Mouse (Mus musculus) stomach, embryonic 14.5 days (tissue): ENCODE results near the gene Hist1h2an. TPM values are rescaled to one million over a fixed set of nuclear protein-coding genes. Genes with fewer than 3 reads are reported as not detected.
"Not testable (repeated sequence)": the region's sequence is repeated elsewhere in the genome, so short reads cannot be mapped to it uniquely, and the experiment has no call there.

Experiments used
- ATAC-seq: fragments of 200-750 bp; cut with Nextera tagmentation; 2 replicates; pipeline ENCODE4 v1.8.0; 2017; ENCODE audit warnings: low read depth, moderate TSS enrichment; ENCODE audit not compliant: insufficient number of reproducible peaks, insufficient read depth, low FRiP score
- H3K27ac ChIP-seq: fragments of 300-500 bp; sonication (generic); 2 replicates; pipeline ENCODE4 v1.5.1; 2014; ENCODE audit warnings: mild to moderate bottlenecking, low read length, moderate library complexity, mixed read lengths
- H3K27me3 ChIP-seq: fragments of 300-500 bp; sonication (generic); 2 replicates; pipeline ENCODE4 v1.6.1; 2014; ENCODE audit warnings: low read length, control low read depth, mixed read lengths; ENCODE audit not compliant: control insufficient read depth, insufficient read depth
- H3K36me3 ChIP-seq: fragments of 300-500 bp; sonication (generic); 2 replicates; pipeline ENCODE4 v1.6.1; 2014; ENCODE audit warnings: mild to moderate bottlenecking, control low read depth, low read length, moderate library complexity, mixed read lengths; ENCODE audit not compliant: control insufficient read depth, insufficient read depth
- H3K4me1 ChIP-seq: fragments of 300-500 bp; sonication (generic); 2 replicates; pipeline ENCODE4 v1.6.1; 2014; ENCODE audit warnings: low read length, control low read depth, mixed read lengths; ENCODE audit not compliant: control insufficient read depth, insufficient read depth
- H3K4me2 ChIP-seq: fragments of 300-500 bp; sonication (generic); replicated peaks from 2 replicates; pipeline ENCODE4 v1.6.1; 2014; ENCODE audit warnings: low read depth, low read length, control low read depth
- H3K4me3 ChIP-seq: fragments of 300-500 bp; sonication (generic); 2 replicates; pipeline ENCODE4 v1.5.1; 2014; ENCODE audit warnings: low read depth, low read length, control low read depth
- H3K9ac ChIP-seq: fragments of 300-500 bp; sonication (generic); replicated peaks from 2 replicates; pipeline ENCODE4 v1.6.1; 2014; ENCODE audit warnings: low read depth, mild to moderate bottlenecking, control low read depth, low read length, moderate library complexity, mixed read lengths
- H3K9me3 ChIP-seq: fragments of 300-500 bp; sonication (generic); 2 replicates; pipeline ENCODE4 v1.6.1; 2016; ENCODE audit warnings: low read depth, low read length, control low read depth; ENCODE audit not compliant: control insufficient read depth
- WGBS: fragments of 180-500 bp; shearing (Covaris S2); extraction: QIAGEN DNeasy Blood & Tissue Kit; methylation state at CpG from one replicate; pipeline ENCODE4 v1.1.7; 2014; 5-methylcytosine and 5-hydroxymethylcytosine counted together
- polyA plus RNA-seq: library from polyadenylated mRNA; unstranded; fragments of >200 nt; fragmentation: Nextera tagmentation; extraction: Ambion mirVana; gene quantifications from 2 replicates; pipeline ENCODE4 v1.2.1, GENCODE M21; 2014

The Hist1h2an gene
- 11.4 TPM in 1 of 2 replicates, not detected in the other for polyA plus RNA-seq

DNA sequence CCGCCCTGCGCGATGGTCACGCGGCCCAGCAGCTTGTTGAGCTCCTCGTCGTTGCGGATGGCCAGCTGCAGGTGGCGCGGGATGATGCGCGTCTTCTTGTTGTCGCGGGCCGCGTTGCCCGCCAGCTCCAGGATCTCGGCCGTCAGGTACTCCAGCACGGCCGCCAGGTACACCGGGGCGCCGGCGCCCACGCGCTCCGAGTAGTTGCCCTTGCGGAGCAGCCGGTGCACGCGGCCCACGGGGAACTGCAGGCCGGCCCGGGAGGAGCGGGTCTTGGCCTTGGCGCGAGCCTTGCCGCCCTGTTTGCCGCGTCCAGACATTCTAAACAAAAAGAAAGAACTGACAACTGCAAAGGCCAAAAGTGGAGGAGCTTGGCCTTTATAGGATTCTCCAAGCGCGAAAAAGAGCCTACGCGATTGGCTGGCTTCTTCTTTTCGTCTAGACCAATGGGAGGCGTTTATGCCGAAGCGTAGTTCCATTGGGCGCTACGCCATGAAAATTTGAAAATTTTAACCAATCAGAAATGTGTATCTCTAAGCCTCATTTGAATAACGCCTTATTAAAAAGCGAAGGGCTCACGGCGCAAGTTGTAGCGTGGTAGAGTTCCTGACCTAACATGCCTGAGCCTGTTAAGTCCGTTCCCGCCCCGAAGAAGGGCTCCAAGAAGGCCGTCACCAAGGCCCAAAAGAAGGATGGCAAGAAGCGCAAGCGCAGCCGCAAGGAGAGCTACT lies at the start of gene Hist1h2an, which contains the start of gene Hist1h2bp:
Gene Hist1h2an, minus strand, starts transcription at position 320 of the 731 bp plus-strand sequence.
Gene Hist1h2bp, plus strand, starts transcription at position 563 of the 731 bp plus-strand sequence.
- peaks cover 24% of the 10 kb centered on the region; the same call in 1 of the 2 replicates for H3K4me1 ChIP-seq
- H3K9ac ChIP-seq = peak within 1 kb of the TSS; percentile 34
- peak within 1 kb of the TSS; percentile 82 for H3K27ac ChIP-seq
- peak within 1 kb of the TSS; percentile 29 for H3K4me3 ChIP-seq
- H3K36me3 ChIP-seq, H3K9me3 ChIP-seq, H3K27me3 ChIP-seq: not testable (repeated sequence)
- peak; percentile 93 for ATAC-seq
- 1% methylated on average over 32 of the region's 63 CpGs for WGBS
- H3K4me2 ChIP-seq = peak within 1 kb of the TSS; percentile 46

DNA sequence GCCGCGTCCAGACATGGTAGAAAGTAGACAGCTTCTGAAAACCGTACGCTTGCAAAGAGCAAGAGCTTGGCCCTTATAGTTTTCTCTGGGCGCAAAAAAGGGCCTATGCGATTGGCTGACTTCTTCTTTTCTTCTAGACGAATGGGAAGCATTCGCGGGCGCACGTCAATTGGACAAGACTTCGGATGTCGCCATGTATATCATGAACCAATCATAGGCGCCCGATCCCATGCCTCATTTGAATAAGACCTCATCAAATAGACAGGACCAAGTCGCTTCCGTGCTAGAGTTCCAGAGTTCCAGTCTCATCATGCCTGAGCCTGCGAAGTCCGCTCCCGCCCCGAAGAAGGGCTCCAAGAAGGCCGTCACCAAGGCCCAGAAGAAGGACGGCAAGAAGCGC lies 46.4 kb upstream of the Hist1h2an start, which contains the start of the genes Hist1h2ap and Hist1h2br:
Gene Hist1h2ap, minus strand, starts transcription at position 47 of the 400 bp plus-strand sequence.
Gene Hist1h2br, plus strand, starts transcription at position 283 of the 400 bp plus-strand sequence.
- H3K36me3 ChIP-seq, H3K4me2 ChIP-seq, H3K27ac ChIP-seq, H3K4me3 ChIP-seq, H3K9me3 ChIP-seq, H3K9ac ChIP-seq, H3K27me3 ChIP-seq, H3K4me1 ChIP-seq: not testable (repeated sequence)
- peak; percentile 94 for ATAC-seq
- no CpG with 5 or more reads among the region's 24 CpGs for WGBS

DNA sequence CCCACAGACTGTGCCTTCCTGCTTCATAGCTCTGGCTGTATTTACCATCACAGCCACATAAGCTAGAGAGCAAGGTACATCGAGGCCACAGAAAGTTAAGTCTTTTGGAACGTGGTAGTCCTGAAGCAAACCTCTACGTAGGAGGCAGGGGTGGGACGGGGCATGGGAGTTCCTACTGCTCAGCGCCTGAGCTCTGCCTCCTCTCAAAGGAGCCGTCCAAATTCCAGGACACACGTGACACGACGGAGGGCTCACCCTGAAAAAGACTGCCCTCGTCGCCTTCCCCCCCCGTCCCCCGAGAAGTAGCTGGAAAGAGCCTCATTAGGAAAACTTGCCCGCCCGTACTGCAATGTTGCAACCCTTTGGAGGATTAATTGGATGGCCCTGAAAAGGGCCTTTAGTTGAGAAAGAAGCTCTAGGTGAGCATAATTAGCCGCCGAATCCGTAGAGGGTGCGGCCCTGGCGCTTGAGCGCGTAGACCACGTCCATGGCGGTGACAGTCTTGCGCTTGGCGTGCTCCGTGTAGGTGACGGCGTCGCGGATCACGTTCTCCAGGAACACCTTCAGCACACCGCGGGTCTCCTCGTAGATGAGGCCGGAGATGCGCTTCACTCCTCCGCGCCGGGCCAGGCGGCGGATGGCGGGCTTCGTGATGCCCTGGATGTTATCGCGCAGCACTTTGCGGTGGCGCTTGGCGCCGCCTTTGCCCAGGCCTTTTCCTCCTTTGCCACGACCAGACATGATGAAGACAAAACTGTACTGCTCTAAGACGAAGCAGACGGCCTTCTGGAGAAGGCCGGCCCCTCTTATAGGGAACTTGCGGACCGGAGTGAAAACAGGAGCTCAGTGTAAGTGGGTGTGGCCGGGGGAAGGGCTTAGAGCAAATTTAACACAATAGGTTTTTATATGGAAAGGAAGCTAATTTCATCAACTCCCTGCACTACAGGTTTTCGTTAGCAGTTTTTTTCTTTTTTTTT lies 44.7 kb upstream of the Hist1h2an start, which contains the start of gene Hist1h4n:
Gene Hist1h4n, minus strand, starts transcription at position 779 of the 977 bp plus-strand sequence.
- not testable (repeated sequence) for H3K9me3 ChIP-seq, H3K4me3 ChIP-seq, H3K9ac ChIP-seq, H3K27me3 ChIP-seq, H3K36me3 ChIP-seq, H3K4me2 ChIP-seq, H3K4me1 ChIP-seq, H3K27ac ChIP-seq
- 0% methylated on average over 23 of the region's 58 CpGs for WGBS
- ATAC-seq = peak; percentile 81

DNA sequence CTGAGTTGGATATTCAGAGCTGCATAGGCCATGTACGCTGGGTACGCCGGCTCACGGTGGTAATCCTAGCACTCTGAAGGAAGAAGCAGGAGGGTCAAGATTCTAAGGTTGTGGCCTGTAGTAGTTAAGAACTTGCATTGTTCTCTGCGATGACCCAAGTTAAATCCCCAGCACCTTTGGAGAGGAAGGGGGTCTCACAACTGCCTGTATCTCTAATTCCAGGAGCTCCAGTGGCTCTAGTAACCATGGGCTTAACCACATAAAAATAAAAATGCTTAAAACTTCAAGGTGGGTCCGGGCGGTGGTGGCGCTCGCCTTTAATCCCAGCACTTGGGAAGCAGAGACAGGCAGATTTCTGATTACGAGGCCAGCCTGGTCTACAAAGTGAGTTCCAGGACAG lies 43.3 kb upstream of the Hist1h2an start:
- H3K27ac ChIP-seq = no peak overlapping the region
- no peaks in the 10 kb centered on the region for H3K36me3 ChIP-seq
- WGBS = 88% methylated on average over 10 of the region's 10 CpGs
- no peak overlapping the region for H3K4me3 ChIP-seq
- no peak for ATAC-seq
- H3K9ac ChIP-seq = no peak overlapping the region
- no peaks in the 10 kb centered on the region for H3K27me3 ChIP-seq
- H3K4me1 ChIP-seq = no peaks in the 10 kb centered on the region
- H3K9me3 ChIP-seq = no peaks in the 10 kb centered on the region
- no peak overlapping the region for H3K4me2 ChIP-seq

DNA sequence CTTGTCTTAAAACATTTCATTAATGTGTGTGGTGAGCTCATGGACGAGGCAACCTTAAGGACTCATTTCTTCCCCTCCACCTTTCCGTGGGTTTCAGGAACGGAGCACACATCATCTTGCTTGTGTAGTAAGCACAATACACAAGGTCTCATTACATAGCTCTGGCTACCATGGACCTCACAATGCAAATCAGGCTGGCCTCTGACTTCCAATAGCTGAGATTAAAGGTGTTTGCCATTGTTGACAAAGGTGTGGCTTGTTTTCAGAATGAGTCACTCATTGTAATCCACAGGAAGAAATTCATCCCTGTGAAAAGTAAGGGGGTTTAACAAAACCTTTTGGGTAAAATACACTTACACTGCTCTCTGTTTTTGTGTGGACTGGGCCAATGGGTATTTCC lies 41.5 kb upstream of the Hist1h2an start:
- no peak for ATAC-seq
- H3K4me3 ChIP-seq = no peak overlapping the region
- no peak overlapping the region for H3K4me2 ChIP-seq
- no peaks in the 10 kb centered on the region for H3K27me3 ChIP-seq
- H3K27ac ChIP-seq = no peak overlapping the region
- no peak overlapping the region for H3K9ac ChIP-seq
- H3K36me3 ChIP-seq = no peaks in the 10 kb centered on the region
- H3K4me1 ChIP-seq = no peaks in the 10 kb centered on the region
- WGBS = 58% methylated on average over 3 of the region's 3 CpGs
- no peaks in the 10 kb centered on the region for H3K9me3 ChIP-seq

DNA sequence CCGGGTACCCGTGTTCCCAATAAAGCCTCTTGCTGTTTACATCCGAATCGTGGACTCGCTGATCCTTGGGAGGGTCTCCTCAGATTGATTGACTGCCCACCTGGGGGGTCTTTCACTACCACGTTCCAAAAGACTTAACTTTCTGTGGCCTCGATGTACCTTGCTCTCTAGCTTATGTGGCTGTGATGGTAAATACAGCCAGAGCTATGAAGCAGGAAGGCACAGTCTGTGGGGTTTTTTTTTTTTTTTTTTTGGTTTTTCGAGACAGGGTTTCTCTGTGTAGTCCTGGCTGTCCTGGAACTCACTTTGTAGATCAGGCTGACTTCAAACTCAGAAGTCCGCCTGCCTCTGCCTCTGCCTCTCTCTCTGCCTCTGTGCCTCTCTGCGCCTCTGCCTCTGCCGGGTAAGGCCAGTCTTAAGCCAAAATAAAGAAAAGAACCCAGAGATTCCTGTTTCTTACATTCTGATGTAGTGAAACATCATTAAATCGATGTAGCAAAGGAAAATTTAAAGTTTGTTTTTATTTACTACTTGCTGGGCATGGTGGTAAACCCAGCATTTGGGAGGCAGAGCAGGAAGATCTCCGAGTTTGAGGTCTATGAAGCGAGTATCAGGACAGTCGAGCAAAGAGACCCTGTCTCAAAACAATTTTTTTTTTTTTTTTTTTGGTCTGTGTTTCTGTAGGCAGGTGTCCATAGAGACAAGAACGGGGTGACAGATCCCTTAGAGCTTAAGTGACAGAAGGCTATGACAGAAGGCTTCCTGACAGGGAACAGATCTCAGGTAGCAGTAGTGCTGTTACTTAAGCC lies 33.3 kb upstream of the Hist1h2an start:
- ATAC-seq, H3K4me1 ChIP-seq, H3K27ac ChIP-seq, H3K27me3 ChIP-seq, H3K4me3 ChIP-seq, H3K9ac ChIP-seq, H3K4me2 ChIP-seq, H3K36me3 ChIP-seq, H3K9me3 ChIP-seq: not testable (repeated sequence)
- WGBS = 84% methylated on average over 6 of the region's 16 CpGs

DNA sequence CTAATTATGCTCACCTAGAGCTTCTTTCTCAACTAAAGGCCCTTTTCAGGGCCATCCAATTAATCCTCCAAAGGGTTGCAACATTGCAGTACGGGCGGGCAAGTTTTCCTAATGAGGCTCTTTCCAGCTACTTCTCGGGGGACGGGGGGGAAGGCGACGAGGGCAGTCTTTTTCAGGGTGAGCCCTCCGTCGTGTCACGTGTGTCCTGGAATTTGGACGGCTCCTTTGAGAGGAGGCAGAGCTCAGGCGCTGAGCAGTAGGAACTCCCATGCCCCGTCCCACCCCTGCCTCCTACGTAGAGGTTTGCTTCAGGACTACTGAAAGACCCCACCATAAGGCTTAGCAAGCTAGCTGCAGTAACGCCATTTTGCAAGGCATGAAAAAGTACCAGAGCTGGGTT lies 25.1 kb upstream of the Hist1h2an start:
- ATAC-seq = peak; percentile 69
- not testable (repeated sequence) for H3K9me3 ChIP-seq, H3K4me2 ChIP-seq, H3K4me3 ChIP-seq, H3K9ac ChIP-seq, H3K27me3 ChIP-seq, H3K4me1 ChIP-seq, H3K36me3 ChIP-seq
- 0% methylated on average over 12 of the region's 14 CpGs for WGBS
- 0 out of 2 replicates have a peak overlapping the region, but pooled peaks have one; percentile 52 for H3K27ac ChIP-seq
